Mouse (Mus musculus) lung, adult 18-20 months (tissue): ENCODE results near the gene Vezt.

ENCODE experiments used
- DNase-seq, 2 experiments: peaks; one replicate each; pipeline ENCODE4 v3.0.0; 2022; ENCODE audit warnings: mixed read lengths in 2 of 2

The Vezt gene

DNA sequence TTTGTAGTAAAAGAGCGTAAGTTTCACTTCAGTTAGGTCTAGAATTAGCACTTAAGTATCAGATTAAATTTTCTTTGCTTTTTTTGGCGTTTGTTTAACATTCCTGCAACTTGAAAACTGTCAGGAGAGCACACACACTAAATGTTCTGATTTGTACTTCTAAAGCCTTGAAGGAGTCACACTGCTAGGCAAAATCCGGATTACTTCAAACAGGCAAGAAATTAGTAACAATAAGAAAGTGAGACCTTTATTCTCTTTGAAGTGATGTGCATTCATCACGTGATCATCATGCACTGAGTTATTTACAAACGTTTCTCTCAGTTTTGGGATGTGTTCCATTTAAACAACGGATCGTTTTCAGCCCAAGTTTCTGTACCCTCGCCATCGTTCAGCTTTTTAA is 1.6 kb upstream of the Vezt start:
- DNase-seq, result no peak

DNA sequence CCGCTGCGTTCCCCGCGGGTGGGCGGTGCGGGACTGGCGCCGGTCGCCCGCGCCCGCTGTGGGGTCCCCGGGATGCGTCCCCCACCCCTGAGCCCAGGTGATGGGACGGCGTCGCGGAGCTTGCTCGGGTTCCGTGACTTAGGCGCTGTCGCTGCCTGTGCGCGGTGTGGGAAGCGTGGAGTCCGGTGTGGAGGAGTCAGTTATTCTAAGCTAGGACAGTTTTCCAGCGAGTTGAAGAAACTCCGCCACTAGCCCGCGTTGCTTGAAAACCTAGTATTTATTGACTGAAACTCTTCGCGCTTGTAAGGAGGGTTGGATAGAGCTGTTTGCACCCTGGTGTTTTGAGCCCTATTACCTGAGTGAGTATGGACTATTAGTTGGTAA is 750 bp upstream of the Vezt start:
- no peak for DNase-seq

- peak; percentile 67 to 70 for DNase-seq
Measured at GRCm38 (mm10) chr10:94034876-94035657, 550 bp downstream of the Vezt start.

DNA sequence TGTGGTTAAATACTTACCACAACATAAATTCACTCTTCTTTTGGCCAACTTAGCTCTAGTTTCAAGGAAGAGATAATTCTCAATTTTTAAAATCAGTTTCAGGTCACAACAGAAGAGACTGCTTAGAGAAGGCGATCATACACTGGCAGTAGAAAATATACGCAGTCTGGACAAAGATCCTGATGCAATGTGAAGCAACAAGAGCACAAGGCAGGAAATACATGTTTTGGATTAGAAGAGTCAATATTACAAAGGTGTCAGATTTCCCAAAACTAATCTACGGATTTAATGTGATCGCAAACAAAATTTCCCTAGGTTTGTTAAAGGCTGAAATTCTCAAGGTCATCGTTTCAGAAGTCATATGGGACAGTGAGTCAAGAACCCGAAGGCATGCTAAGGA is 4.5 kb downstream of the Vezt start:
- no peak for DNase-seq

GRCm38 (mm10) chr10:94028493-94028892 is 7.1 kb downstream of the Vezt start:
- DNase-seq, result no peak

DNA sequence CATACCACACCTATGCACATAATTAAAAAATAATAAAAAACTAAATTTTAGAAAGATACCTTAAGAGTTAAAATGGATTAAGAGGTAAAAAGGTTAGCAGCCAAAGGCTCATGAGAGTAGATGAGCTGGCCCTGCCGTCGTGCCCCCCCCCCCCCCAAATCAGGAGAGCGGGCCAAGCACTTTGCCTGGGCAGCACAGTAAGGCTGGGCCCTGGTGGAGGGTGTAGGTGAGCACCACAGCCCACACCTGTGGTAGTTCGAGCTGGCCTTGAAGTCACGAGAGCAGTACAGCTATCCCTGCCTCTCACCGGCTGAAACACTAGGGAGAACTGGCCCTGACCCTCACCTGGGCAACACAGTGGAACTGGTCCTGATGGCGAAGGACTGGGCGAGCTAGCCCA is 10.5 kb downstream of the Vezt start:
- no peak for DNase-seq

DNA sequence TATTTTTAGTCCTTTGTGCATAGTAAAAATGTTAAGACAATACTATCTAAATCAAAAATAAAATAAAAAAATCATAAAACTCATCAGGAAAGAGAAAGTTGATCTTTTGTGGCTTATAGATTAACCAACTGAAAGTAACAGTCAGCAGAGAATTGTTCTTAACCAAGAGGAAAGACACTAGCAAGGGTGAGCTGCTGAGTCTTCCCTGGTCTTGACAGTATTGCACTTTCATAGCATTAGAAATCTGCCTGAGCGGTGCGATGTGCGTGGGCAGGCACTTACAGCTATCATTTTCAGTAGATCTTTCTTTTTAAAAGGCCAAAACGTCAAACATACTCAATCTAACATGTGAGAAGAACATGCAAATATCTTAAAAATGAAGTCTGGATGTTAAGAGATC is 14.6 kb downstream of the Vezt start:
- no peak for DNase-seq

- no peak for DNase-seq
Measured at GRCm38 (mm10) chr10:94020587-94020986, 15.0 kb downstream of the Vezt start.

DNA sequence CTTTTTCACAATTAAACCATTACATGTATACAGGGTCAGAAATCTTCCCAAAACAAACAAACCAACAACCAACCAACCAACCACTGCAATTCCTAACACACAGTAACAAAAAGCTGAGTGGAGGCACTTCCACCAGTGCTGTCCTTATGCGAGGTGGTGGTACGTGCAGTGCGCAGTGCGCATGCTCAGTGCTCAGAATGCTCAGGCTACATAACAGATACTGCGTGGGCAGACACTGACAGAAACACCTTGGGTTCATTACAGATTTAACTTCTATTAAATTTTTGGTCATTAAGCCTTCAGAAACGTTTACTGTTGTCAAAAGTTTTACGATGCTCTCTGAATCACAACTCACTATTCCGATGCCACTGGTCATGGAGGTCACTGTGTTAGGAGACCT is 18.2 kb downstream of the Vezt start:
- DNase-seq, result no peak

GRCm38 (mm10) chr10:94014200-94014599 is 21.4 kb downstream of the Vezt start:
- no peak for DNase-seq

- DNase-seq, result peak; percentile 54 to 58
Measured at GRCm38 (mm10) chr10:94013196-94013595, 22.4 kb downstream of the Vezt start.

GRCm38 (mm10) chr10:94011024-94011423 is 24.6 kb downstream of the Vezt start:
- DNase-seq, result no peak

GRCm38 (mm10) chr10:94009991-94010679 is 25.5 kb downstream of the Vezt start:
- no peak for DNase-seq

GRCm38 (mm10) chr10:94008356-94008755 is 27.3 kb downstream of the Vezt start:
- no peak for DNase-seq

GRCm38 (mm10) chr10:94000223-94000622 is 35.4 kb downstream of the Vezt start:
- DNase-seq, result peak; percentile 11 to 33

DNA sequence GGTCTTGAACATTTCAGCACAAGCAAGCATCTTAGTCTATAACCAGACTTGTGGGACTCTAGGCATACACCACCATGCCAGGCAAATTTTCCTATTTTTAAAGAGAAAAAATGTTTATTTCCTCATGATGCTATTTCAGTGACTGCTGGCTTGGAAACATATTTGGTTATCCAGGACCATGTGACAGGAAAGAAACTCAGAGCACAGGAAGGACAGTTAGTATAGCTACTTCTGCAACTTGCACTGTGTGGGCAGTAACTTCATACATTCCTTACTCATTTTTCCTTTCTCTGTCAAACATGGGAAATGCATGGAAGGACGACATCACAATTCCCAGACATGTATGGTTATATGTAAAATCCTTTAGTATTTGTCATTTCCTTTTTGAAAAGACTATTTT is 36.3 kb downstream of the Vezt start:
- DNase-seq, result no peak

- DNase-seq, result no peak
Measured at GRCm38 (mm10) chr10:93995100-93995499, 40.5 kb downstream of the Vezt start.

DNA sequence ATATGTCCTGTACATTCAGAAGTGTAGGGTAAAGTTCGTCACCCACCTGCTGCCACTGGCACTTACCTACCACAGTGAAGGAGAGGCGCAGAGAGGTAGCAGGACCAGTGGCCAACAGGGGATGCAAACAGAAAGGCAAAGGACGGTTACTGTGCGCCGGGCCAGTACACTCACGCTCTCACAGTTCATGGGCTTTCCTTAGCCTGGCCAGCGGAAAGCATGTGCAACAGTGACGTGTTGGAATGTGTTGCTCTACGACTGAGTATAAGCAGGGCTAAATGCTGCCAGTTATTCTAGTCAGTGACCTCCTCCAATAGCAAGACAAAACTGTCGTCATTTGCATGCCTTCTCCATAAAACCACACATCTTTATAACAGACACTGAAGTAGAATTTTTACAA is 41.5 kb downstream of the Vezt start:
- DNase-seq, result no peak

DNA sequence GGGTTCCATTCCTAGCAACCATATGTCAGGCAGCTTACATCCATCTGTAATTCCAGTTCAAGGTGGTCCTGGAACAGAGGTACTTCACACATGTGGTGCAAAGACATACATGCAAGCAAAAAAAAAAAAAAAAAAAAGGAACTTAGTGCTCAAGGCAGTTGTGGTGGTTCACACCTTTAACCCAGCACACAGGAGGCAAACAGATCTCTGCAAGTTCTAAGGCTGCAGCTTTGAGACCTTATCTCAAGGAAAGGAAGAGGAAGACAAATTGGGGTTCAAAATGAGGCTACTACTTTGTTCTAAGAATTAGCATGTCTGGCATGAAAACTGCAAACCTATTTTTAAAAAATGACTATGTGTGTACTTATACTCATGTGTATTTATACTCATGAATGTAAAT is 50.3 kb downstream of the Vezt start:
- no peak for DNase-seq

- no peak for DNase-seq
Measured at GRCm38 (mm10) chr10:93969306-93969705, 66.3 kb downstream of the Vezt start.

DNA sequence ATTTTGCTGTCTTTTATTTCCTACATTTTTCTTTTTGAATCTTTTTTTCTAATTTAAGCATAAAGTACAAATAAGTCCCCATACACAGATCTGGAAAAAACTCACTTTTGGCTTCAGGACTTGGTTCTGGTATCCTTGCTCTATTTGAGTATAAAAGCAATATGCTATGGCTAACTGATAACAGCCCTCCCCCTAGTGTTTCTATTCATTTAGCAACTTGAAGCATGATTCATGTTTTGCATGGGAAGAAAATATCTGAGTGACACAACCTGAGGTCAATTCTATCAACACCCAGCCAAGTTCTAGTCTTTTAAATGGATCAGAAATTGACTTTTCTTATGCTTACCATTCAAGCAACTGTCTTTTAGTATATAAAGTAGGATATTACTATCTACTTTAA is 68.1 kb downstream of the Vezt start:
- no peak for DNase-seq

DNA sequence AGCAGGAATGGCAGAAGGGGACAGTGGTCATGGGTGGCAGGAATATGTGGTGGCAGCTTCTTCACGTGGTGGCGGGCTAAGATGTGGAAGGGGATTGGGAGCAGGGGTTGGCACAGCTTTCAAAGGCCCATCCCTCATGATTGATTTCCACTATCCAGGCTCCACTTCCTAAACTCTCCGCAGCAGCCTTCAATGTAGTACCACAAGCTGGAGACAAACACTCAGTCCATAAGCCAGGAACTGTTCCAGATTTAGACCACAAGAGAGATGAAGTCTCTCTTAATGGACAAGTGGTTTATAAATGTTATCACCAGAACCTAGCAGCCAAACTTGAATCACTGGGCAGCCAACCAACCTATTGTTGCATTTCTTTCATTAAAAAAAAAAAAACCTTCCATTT is 81.6 kb downstream of the Vezt start:
- DNase-seq, result no peak

DNA sequence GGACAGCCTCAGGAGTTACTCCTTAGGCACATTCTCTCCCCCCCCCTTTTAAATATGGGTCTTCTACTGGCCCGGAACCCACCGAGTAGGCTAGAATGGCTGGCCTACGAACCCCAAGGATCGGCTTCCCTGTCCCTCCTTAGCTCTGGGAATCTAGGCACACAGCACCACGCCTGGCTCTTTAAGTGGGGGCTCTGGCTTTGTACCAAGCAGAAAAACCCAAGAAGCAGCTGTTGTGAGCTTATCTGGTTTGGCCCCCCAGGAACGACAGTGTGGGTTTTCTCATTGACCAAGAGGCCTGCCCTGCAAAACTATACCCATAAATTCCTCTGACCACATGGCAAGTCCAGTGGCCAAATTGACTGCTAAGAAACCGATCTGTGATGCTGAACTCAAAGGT is 82.1 kb downstream of the Vezt start:
- DNase-seq, result no peak

DNA sequence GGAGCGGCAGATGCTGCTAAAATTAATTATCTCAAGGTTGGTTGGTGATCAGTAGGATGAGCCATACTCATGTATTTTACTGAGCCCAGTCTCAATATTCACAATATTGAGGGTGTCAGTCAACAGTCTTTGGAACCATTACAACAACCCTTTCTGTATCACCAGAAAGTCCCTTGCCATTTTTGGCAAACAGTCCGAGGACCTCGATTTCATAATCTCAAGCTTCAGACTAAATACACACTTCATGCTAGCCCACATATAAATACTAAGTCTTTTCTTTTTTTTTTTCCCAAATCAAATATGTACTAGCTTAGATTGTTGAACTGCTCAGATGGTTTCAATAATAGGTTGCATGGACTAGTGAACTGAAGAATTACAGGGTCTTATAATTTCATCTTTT is 84.6 kb downstream of the Vezt start:
- peak; percentile 48 to 73 for DNase-seq

- no peak for DNase-seq
Measured at GRCm38 (mm10) chr10:93949921-93950320, 85.7 kb downstream of the Vezt start.
